Mouse (Mus musculus): Measurements from ENCODE around the gene Psmc3ip.
"Not testable (repeated sequence)": the region's sequence is repeated elsewhere in the genome, so short reads cannot be mapped to it uniquely, and the experiment has no call there.

Psmc3ip gene

DNA sequence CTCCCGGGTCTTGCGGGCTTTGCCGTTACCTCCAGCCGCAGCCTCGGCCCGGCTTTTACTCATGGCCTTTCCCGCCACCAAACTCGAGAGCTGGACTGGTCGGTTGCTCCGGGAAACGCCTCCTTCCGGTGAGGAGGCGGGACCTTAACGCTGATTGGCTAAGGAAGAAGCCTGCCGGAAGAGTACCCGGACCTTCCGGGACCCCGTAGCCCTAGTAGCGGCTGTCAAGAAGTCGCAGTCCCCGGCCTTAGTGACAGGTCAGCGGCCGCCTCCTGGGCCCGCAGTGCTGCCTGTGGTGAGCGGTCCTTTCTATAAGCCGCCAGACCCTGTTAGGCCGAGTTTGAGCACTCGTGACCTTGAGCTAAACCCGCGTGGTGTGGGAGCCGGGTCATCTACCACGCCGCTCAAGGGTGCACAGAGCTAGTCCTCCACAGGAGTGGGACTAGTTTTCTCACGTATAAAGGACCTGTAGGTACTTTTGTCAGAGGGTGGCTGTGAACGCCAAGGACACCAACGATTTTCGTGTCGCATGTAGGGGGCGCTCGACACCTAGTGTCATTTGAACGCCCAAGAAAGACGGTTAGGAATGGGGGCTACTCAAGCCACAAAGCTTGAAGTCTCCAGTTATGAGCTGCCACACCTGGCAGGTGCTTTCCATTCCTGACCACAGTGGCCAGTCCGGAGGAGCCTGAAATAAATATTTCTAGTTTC lies at the start of gene Psmc3ip:
Gene Psmc3ip, minus strand, starts transcription at position 123 of the 711 bp plus-strand sequence.
- peak; percentile 78 to 85 for DNase-seq (ENCODE audit: low read depth in 1 of 2, low spot score in 2 of 2)

DNA sequence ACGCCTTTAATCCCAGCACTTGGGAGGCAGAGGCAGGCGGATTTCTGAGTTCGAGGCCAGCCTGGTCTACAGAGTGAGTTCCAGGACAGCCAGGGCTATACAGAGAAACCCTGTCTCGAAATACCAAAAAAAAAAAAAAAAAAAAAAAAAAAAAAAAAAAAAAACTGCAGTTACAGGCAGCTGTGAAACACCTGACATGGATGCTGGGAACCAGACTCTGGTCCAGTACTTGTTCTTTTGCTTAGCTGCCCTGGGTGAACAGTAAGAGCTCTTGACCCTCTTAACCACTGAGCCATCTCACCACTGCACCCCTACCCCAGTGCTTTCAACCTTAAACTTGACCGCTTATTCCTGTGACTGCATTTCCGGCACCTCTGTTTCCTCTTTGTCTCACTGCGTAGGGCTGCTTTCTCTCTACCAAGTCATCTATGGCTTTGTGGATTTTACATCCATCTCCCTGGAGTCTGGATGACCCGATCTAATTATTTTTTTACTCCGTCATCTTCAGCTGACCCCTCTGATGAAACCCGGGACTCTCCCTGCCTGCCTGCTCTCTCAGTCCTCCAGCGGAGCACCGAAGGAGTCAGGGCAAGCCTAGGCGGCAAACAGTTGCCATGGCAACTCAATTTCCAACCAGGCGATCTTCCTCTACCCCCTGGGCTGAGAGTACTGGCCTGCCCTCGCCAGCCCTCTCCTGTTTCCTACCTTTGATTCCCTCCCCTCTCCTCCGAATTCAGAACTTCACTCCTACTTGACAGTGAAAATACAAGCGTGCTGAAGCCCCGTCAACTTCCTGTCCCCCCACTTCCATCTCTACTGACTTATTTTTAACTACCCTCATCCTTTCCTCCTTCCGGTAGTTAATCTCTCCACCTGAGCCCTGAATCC lies 48.3 kb upstream of the Psmc3ip start:
- DNase-seq (ENCODE audit: low read depth in 1 of 2, low spot score in 2 of 2), result peak; percentile 34 to 43

DNA sequence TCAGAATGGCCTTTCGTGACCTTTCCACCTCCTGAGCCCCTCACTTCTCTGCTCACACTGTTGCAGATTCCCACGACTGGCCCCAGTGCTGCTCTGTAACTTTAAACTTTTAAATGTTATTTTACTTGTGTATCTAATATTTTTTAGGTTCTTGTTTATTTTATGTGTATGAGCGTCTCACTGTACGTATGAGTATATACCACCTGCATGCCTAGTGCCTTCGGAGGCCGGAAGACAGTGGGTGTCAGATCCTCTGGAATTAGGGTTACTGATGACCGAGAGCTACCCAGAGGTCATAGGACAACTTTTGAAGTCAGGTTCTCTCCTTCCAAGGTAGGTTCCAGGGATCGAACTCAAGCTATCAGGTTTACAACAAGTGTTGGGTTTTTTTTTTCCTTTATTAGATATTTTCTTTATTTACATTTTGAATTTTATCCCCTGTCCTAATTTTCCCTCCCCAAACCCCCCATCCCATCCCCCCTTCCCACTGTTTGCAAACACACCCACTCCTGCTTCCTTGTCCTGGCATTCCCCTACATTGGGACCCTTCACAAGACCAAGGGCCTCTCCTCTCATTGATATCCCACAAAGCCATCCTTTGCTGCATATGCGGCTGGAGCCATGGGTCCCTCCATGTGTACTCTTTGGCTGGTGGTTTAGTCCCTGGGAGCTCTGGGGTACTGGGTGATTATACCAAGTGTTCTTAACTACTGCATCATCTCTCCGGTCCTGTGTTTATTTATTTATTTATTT lies 47.2 kb upstream of the Psmc3ip start:
- DNase-seq (ENCODE audit: low read depth in 1 of 2, low spot score in 2 of 2), result no peak

DNA sequence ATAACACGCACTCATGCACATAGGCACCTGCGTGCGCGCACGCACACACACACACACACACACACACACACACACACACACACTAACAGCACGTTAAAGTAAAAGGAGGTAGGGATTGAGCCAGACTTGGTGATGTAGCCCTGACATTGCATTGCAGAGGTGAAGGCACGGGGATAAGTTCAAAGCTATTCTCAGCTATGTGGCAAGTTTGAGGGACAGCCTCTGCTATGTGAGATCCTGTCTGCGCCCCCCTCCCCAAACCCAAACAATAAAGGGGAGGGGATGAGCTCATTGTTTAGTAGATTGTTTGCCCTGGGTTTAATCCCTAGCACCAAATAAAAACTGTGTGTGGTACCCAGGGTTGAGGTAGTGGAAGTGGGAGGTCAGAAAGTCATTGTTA lies 45.9 kb upstream of the Psmc3ip start:
- no peak for DNase-seq (ENCODE audit: low read depth in 1 of 2, low spot score in 2 of 2)

DNA sequence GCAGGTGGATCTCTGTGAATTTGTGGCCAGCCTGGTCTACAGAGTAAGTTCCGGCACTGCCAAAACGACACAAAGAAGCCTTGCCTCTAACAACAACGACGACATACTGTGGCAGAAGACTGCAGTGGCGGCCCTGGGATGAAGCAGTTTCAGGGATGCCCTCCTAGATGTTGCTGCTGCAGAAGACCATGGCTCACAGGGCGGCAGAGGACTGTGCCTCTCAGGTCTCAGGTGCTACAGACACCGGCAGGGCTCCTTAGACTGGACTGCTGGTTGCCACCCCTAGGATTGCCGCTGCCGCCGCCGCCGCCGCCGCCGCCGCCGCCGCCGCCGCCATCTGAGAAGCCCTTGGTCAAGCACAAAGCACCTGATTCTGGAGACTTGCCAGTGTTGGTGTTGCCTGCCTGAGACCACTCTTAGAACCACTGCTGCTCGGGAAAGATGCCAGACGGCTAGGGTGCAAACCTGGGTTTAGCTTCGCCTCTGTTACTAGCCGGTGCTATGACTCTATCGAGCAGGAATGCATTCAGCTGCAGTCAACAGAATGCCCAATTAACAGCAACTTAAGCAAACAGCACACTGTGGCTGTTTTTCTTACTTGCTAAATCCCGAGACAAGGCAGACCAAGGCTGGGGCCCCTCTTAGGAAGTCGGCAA lies 45.1 kb upstream of the Psmc3ip start:
- no peak for DNase-seq (ENCODE audit: low read depth in 1 of 2, low spot score in 2 of 2)

DNA sequence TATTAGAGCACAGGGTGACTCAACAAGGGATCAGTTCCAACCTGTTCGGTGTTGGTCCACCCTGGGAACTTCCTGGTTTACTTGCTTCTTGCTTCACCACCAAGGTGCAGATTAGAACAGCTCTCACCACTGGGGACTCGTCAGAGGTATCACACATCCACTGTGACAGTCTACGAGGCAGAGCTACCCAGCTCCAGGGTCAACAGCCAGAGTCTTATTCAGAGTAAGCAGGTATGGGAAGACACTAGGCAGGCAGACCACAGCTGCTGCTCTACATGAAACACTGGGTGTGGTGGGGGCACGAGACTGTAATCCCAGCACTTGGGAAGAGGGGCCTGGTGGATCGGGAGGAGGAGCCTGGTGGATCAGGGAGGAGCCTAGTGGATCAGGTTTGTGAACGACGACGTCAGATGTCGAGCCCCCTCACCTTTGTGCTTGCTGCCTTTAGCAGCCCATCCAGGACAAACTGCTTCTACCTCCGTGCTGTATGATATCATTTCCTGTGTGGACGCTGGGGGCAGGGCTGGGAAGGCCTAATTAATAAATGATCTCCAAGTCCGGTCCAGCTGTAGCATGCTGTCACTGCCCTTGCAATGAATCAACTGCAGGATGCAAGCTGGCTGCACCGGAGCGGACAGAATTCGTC lies 43.4 kb upstream of the Psmc3ip start:
- DNase-seq (ENCODE audit: low read depth in 1 of 2, low spot score in 2 of 2), result no peak

DNA sequence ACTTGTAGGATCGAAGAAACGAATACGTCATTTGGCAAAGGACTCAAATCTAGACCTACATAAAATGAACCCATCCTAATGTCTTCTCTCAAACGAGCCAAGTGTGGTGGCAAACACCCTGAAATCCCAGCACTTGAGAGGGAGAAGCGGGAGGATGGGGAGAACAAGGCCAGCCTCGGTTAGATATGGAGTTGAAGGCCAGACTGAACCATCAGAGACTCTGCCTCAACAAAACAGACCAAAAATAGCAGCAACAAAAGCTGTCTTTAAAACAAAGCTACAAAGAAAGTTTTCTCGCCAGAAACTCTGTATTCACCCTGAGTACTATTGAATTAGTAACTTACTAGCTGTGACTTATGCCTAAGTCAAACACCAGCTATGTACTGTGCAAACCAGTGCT lies 41.8 kb upstream of the Psmc3ip start:
- no peak for DNase-seq (ENCODE audit: low read depth in 1 of 2, low spot score in 2 of 2)

DNA sequence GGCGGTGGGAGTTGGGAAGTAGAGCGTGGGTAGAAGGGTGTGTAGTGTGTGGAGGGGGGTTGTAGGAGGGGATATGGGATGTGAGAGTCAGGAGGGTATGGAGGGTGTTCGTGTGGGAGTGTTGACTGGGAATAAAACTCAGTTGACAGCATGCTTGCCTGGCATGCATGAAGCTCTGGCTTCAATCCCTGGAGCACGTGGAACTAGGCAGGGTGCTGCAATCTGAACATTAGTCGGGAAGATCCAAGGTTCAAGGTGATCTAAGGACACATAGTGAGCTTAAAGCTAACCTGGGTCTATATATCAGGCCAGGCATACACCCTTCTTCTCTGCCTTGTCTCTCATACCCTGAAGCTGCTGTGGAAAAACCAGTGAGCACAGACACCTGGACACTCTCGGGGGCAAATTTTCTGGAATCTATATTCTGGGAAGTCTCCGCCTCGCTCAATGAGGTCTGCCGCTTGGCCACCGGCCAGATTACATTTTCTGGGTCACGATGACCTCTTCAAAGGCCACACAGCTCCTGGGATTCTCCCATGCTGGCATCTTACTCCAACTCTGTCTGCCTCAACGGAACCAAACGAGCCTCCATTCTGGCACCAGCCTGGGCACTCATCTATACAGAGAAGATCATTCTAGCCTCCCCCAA lies 39.1 kb upstream of the Psmc3ip start:
- no peak for DNase-seq (ENCODE audit: low read depth in 1 of 2, low spot score in 2 of 2)

DNA sequence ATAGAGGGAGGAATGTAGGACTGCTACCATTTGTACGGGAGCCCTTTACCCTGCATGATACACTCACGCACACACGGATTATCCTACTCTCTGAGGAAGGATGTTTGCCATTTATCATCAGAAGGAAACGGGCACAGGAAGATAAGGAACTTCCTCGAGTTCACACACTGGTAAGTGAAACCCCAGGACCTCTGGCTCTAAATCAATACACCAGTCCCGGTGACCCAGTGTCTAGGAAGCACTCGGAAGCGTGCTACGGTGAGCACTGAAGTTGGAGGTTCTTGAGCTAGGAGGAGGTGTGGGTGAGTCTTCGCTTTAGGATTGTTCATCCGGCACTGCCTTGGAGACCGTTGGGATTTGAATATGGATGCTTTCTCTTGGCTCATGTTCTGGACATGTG lies 37.8 kb upstream of the Psmc3ip start:
- no peak for DNase-seq (ENCODE audit: low read depth in 1 of 2, low spot score in 2 of 2)

DNA sequence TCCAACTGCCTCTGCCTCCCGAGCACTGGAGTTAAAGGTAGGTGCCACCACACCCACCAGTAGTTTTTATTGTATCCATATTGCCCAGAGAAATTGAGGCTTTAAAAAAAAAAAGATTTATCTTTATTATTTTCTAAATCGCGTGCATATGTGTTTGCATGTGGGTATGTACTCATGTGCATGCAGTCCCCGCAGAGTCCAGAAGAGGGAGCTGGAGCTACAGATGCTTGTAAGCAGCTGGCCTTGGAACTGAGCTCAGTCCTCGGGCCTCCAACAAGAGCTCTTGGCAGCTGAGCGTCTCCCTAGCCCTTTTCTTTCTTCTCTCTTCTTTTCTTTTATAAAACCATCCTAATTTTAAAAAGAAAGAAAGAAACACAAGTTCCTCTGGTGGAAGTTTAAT lies 36.5 kb upstream of the Psmc3ip start:
- no peak for DNase-seq (ENCODE audit: low read depth in 1 of 2, low spot score in 2 of 2)

DNA sequence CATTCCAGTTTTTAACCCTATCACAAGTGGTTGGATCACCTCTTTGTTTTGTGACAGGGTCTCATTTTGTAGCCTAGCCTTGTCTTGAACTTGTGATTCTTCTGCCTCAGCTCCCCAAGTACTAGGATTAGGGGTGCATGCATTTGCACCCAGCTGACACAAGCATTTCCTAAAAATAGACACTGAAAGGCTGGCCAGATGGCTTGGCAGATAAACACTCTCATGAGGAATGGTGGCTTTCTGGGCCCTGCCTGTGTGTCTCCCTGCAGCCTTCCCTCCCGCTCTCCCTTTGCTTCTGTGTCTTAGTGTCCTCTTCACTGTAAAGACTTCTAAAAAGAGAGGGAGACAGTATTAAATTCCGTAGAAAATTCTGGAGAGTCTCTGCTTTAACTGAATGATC lies 36.0 kb upstream of the Psmc3ip start:
- DNase-seq (ENCODE audit: low read depth in 1 of 2, low spot score in 2 of 2), result no peak

DNA sequence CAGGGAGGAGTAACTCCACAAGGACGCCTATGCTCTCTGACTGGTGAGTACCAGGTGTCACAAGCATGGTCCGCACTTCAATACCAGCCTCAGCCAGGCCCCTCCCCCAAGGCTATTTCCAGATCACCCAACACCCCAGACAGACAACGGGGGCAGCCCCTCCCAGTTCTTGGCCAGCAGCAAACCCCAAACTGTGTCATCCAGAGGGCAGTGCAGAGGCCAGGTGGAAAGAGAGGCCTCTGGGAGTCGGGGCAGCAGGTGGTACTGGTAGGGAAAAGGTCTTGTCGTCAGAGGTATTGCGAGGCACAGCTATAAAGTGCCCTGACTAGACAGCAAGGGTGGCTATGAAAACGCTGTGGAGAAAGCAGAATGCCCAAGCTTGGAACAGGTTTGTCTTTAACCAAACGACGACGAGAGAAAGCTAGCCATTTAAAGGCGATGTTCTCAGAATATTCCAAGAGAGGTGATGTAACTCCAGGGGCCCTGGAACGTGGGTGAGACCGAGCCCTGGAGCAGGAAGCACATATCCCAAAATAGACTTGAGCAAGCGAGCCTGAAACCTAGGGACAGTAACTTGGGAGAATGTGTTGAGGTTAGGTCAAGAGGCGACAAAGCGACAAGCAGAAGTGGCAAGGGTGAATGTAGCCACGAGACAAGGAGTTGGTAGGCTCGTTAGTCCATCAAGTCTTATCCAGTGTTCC lies 35.0 kb upstream of the Psmc3ip start:
- DNase-seq (ENCODE audit: low read depth in 1 of 2, low spot score in 2 of 2), result no peak

DNA sequence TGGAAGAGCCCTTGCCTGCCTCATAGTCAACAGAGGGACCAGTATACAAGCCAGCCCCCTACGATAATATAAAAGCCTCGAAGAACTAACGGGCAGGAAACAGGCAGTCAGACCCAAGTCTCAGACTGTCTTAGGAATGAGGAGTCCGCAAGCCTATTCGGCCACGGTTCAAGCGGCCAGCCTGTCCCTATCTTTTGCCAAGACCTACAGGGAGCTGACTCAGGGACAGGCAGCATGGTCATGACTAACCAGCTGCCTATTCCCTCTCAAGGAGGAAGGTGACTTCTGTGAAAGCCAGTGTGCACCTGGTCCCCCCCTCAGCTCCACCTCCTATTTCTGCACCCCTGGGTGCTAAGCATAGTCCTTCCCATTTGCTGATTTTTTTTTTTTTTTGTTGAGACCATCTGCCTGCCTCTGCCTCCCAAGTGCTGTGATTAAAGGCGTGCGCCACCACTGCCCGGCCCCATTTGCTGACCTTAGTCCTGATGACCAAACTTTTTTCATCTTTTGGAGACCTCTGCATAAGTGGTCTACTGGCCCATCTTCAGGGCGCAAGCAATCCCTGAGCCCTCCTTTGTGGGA lies 33.9 kb upstream of the Psmc3ip start:
- DNase-seq (ENCODE audit: low read depth in 1 of 2, low spot score in 2 of 2), result no peak

DNA sequence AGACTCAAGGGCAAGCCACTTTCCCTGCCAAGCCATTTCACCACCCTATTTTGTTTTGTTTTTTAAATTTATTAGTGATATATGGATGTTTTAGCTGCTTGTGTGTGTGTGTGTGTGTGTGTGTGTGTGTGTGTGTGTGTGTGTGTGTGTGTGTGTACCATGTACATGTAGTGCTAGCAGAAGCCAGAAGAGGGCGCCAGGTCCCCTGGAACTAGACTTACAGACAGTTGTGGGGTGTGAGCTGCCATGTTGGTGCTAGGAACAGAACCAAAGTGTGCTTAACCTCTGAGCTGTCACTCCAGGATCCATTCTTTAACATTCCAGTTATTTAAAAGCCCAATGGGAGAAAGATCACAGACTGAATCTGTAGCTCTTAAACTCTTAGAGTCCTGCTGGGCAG lies 31.8 kb upstream of the Psmc3ip start:
- DNase-seq (ENCODE audit: low read depth in 1 of 2, low spot score in 2 of 2), result no peak

DNA sequence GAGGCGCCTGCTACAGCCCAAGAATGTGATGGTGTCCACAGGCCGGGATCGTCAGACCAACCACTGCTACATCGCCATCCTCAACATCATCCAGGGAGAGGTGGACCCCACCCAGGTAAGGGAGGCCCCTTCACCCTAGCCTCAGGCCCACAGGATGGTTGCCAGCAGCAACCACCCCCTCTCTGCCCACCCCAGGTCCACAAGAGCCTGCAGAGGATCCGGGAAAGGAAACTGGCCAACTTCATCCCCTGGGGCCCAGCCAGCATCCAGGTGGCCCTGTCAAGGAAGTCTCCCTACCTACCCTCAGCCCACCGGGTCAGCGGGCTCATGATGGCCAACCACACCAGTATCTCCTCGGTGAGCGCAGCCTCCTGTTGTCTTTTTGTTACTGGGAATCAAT lies 29.8 kb upstream of the Psmc3ip start:
- not testable (repeated sequence) for DNase-seq (ENCODE audit: low read depth in 1 of 2, low spot score in 2 of 2)

DNA sequence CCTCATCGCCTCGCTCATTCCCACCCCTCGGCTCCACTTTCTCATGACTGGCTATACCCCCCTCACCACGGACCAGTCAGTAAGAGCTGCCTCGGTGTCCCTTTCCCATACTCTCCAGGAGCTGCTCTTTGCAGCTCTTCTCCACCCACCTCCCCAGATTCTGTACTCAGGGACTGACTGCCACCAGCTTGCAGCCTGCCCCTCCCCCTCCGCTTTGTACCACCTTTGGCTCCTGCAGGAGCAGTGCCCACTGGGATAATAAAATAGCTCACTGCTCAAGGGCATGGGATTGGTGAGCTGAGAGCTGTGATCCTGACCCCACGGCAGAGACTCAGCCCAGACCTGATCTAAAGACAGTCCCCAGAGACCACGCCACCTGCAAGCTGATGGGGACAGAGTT lies 29.3 kb upstream of the Psmc3ip start:
- not testable (repeated sequence) for DNase-seq (ENCODE audit: low read depth in 1 of 2, low spot score in 2 of 2)

DNA sequence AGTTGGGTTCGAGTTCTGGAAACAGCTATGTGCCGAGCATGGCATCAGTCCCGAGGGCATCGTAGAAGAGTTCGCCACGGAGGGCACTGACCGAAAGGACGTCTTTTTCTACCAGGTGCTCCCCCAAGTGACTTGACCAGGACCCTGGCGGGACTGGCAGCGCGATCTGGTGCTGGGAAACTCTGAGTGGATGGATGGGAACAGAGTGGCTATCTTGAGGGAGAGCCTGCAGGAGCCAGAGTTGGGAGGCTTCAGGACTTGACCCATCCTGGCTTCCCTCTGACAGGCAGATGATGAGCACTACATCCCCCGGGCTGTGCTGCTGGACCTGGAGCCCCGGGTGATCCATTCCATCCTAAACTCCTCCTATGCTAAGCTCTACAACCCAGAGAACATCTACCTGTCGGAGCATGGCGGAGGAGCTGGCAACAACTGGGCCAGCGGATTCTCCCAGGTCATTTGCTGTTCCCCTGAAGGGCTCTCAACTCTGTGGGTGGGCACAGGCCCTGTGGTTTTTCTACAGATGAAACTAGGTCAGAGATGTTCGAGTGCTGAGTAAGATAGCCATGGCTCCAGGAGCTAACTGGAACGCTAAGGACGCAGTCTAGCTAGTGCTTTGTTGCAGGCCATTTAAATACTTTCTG lies 25.4 kb upstream of the Psmc3ip start:
- DNase-seq (ENCODE audit: low read depth in 1 of 2, low spot score in 2 of 2), result no peak

DNA sequence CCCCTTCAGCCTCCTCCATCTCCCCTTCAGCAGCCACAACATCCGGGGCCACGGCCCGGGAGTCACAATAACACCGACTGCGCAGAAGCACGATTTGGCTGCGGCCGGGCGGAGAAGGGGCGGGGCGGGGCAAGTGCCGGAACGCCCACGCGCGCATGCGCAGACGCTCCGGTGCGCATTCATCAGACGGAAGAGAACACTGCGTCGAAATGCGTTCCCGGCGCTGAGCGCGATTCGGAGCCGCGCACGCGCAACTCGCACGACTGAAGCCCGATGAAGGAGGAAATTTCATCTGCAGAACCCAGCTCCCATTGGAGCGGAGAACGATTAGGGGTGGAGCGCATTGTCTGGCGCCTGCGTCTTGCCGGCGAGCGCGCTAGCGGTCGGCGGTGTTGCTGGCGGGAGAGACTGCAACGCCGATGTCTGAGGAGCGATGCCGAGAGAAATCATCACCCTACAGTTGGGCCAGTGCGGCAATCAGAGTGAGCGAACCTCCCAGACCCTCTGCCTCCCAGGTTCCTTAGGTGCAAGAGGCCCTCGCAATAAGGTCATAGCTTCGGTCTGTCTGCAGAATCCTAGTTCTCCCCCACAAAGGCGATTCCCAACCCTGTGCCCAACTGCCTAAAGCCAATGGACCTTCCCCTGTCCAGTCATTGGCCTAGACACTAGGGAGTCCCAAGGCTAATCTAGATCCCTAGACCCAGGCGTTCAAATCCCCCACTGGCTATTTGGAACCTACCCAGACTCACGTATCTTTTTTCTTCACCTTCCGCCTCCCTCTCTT lies 24.7 kb upstream of the Psmc3ip start, which contains the start of the genes Retreg3 and Tubg1:
Gene Retreg3, minus strand, starts transcription at position 133 of the 784 bp plus-strand sequence.
Gene Tubg1, plus strand, starts transcription at position 178 of the 784 bp plus-strand sequence.
- peak; percentile 96 to 99 for DNase-seq (ENCODE audit: low read depth in 1 of 2, low spot score in 2 of 2)
